Mouse (Mus musculus): Measurements from ENCODE around the gene Ucn3.

GRCm38 (mm10) chr13:3925632-3926031 lies 19.5 kb downstream of the Ucn3 start:
- no peak for TF ChIP-seq POLR2A (IDR thresholded peaks at IDR 0.05; ENCODE audit: borderline replicate concordance, low read depth, low read length)
- TF ChIP-seq CTCF (IDR thresholded peaks at IDR 0.05; ENCODE audit: low read depth, low read length) = no peak

All from bone marrow macrophage, adult 2 months (primary cell).